Mouse (Mus musculus): Measurements from ENCODE around the gene Btk.

Gene Btk

GRCm38 (mm10) chrX:134582888-134583669, at the start of gene Btk:
TSS of gene Btk (minus strand) at chrX:134583570.
- DNase-seq, result no peak

GRCm38 (mm10) chrX:134632710-134633109, 49.3 kb upstream of the Btk start:
- no peak for DNase-seq

- no peak for DNase-seq
Measured at GRCm38 (mm10) chrX:134628200-134628599, 44.8 kb upstream of the Btk start.

- no peak for DNase-seq
Measured at GRCm38 (mm10) chrX:134623350-134623749, 40.0 kb upstream of the Btk start.

GRCm38 (mm10) chrX:134621685-134622084, 38.3 kb upstream of the Btk start:
- DNase-seq, result no peak

GRCm38 (mm10) chrX:134620254-134620865, 37.0 kb upstream of the Btk start:
- DNase-seq, result no peak

GRCm38 (mm10) chrX:134619695-134620094, 36.3 kb upstream of the Btk start:
- no peak for DNase-seq

GRCm38 (mm10) chrX:134614306-134614705, 30.9 kb upstream of the Btk start:
- peak; percentile 46 for DNase-seq

GRCm38 (mm10) chrX:134612285-134612959, 29.1 kb upstream of the Btk start:
- DNase-seq, result peak; percentile 60

- no peak for DNase-seq
Measured at GRCm38 (mm10) chrX:134610984-134611383, 27.6 kb upstream of the Btk start.

GRCm38 (mm10) chrX:134609472-134609871, 26.1 kb upstream of the Btk start:
- DNase-seq, result no peak

- DNase-seq, result no peak
Measured at GRCm38 (mm10) chrX:134601380-134602120, 18.2 kb upstream of the Btk start.

- peak; percentile 97 for DNase-seq
Measured at GRCm38 (mm10) chrX:134600659-134601379, 17.4 kb upstream of the Btk start, which contains the start of the genes Gla and Hnrnph2. TSS of gene Gla (minus strand) at chrX:134601125. TSS of gene Hnrnph2 (plus strand) at chrX:134601179.

GRCm38 (mm10) chrX:134599922-134600565, 16.7 kb upstream of the Btk start:
- no peak for DNase-seq

- DNase-seq, result no peak
Measured at GRCm38 (mm10) chrX:134589836-134590235, 6.5 kb upstream of the Btk start.

- no peak for DNase-seq
Measured at GRCm38 (mm10) chrX:134588997-134589396, 5.6 kb upstream of the Btk start.

- no peak for DNase-seq
Measured at GRCm38 (mm10) chrX:134588261-134588660, 4.9 kb upstream of the Btk start.

GRCm38 (mm10) chrX:134586447-134586846, 3.1 kb upstream of the Btk start:
- no peak for DNase-seq

- DNase-seq, result peak; percentile 95
Measured at GRCm38 (mm10) chrX:134585103-134586002, 2.0 kb upstream of the Btk start, which contains the start of gene Rpl36a. TSS of gene Rpl36a (plus strand) at chrX:134585654.

GRCm38 (mm10) chrX:134582270-134582669, 1.1 kb downstream of the Btk start:
- no peak for DNase-seq

All from lung, postnatal 36 days (tissue).